Mouse (Mus musculus): Measurements from ENCODE around the gene Hspa2.
A peak's percentile ranks its signal among the peaks of the same experiment; 100 is the strongest.

Gene Hspa2

GRCm38 (mm10) chr12:76378556-76378955, 25.4 kb upstream of the Hspa2 start:
- no peak for DNase-seq

GRCm38 (mm10) chr12:76380151-76380550, 23.8 kb upstream of the Hspa2 start:
- no peak for DNase-seq

- no peak for DNase-seq
Measured at GRCm38 (mm10) chr12:76385342-76385741, 18.6 kb upstream of the Hspa2 start.

GRCm38 (mm10) chr12:76388794-76389193, 15.2 kb upstream of the Hspa2 start:
- DNase-seq = no peak

- no peak for DNase-seq
Measured at GRCm38 (mm10) chr12:76391595-76392271, 12.2 kb upstream of the Hspa2 start.

- DNase-seq = no peak
Measured at GRCm38 (mm10) chr12:76392979-76393378, 11.0 kb upstream of the Hspa2 start.

GRCm38 (mm10) chr12:76397281-76397680, 6.7 kb upstream of the Hspa2 start:
- no peak for DNase-seq

GRCm38 (mm10) chr12:76401674-76402073, 2.3 kb upstream of the Hspa2 start:
- DNase-seq = no peak

GRCm38 (mm10) chr12:76402991-76403885, 738 bp upstream of the Hspa2 start:
- DNase-seq = no peak

- DNase-seq = no peak
Measured at GRCm38 (mm10) chr12:76404836-76405182, 833 bp downstream of the Hspa2 start.

GRCm38 (mm10) chr12:76405183-76405970, 1.4 kb downstream of the Hspa2 start:
- peak; percentile 30 for DNase-seq

GRCm38 (mm10) chr12:76405971-76406370, 2.0 kb downstream of the Hspa2 start:
- DNase-seq = no peak

- DNase-seq = no peak
Measured at GRCm38 (mm10) chr12:76407184-76407583, 3.2 kb downstream of the Hspa2 start.

GRCm38 (mm10) chr12:76409166-76409565, 5.2 kb downstream of the Hspa2 start:
- no peak for DNase-seq

GRCm38 (mm10) chr12:76415383-76416010, 11.5 kb downstream of the Hspa2 start:
- DNase-seq = no peak

- no peak for DNase-seq
Measured at GRCm38 (mm10) chr12:76417433-76417854, 13.5 kb downstream of the Hspa2 start, which contains the start of gene Ppp1r36. Ppp1r36 (plus strand) TSS chr12:76417538.

GRCm38 (mm10) chr12:76418346-76418745, 14.4 kb downstream of the Hspa2 start:
- no peak for DNase-seq

- no peak for DNase-seq
Measured at GRCm38 (mm10) chr12:76425256-76425655, 21.3 kb downstream of the Hspa2 start.

GRCm38 (mm10) chr12:76427546-76427945, 23.6 kb downstream of the Hspa2 start:
- DNase-seq = no peak

GRCm38 (mm10) chr12:76430879-76431406, 27.0 kb downstream of the Hspa2 start:
- no peak for DNase-seq

- no peak for DNase-seq
Measured at GRCm38 (mm10) chr12:76431431-76431830, 27.5 kb downstream of the Hspa2 start.

GRCm38 (mm10) chr12:76434111-76434510, 30.1 kb downstream of the Hspa2 start:
- DNase-seq = no peak

GRCm38 (mm10) chr12:76435084-76435483, 31.1 kb downstream of the Hspa2 start:
- no peak for DNase-seq
